Mouse (Mus musculus) myocyte (in vitro differentiated cells): Measurements from ENCODE around the gene Nms. TPM values are rescaled to one million over a fixed set of nuclear protein-coding genes. Genes with fewer than 3 reads are reported as not detected.

Experiments used
- H3K27me3 ChIP-seq: one replicate; pipeline ENCODE4 v1.6.1; 2011; ENCODE audit not compliant: control insufficient read depth, insufficient read depth, insufficient read length
- H3K36me3 ChIP-seq: one replicate; pipeline ENCODE4 v1.6.1; 2011; ENCODE audit not compliant: control insufficient read depth, insufficient read depth
- H3K4me2 ChIP-seq: one replicate; pipeline ENCODE4 v1.6.1; 2011; ENCODE audit warnings: low read depth, control low read depth
- H3K4me3 ChIP-seq: one replicate; pipeline ENCODE4 v1.5.1; 2011; ENCODE audit warnings: mild to moderate bottlenecking, control low read depth, moderate library complexity
- H3K79me2 ChIP-seq: one replicate; pipeline ENCODE4 v1.6.1; 2011; ENCODE audit not compliant: control insufficient read depth, insufficient read depth
- H3ac ChIP-seq: one replicate; pipeline ENCODE4 v1.6.1; 2011; ENCODE audit not compliant: control insufficient read depth, insufficient read length
- CEBPB ChIP-seq: IDR thresholded peaks from 2 replicates; pipeline ENCODE4 v1.6.1; 2011; ENCODE audit warnings: mild to moderate bottlenecking, moderate library complexity; ENCODE audit not compliant: poor library complexity, insufficient read depth, severe bottlenecking
- E2F4 ChIP-seq: IDR thresholded peaks from one replicate; pipeline ENCODE4 v1.6.1; 2011; ENCODE audit warnings: mild to moderate bottlenecking, control low read depth, moderate library complexity; ENCODE audit not compliant: insufficient read depth
- MAX ChIP-seq: IDR thresholded peaks from one replicate; pipeline ENCODE4 v1.6.1; 2011; ENCODE audit warnings: low read depth, mild to moderate bottlenecking, control low read depth
- MYOD1 ChIP-seq, 3 experiments: IDR thresholded peaks; one replicate each; pipeline ENCODE4 v1.6.1; 2011; ENCODE audit warnings: control low read depth in 2 of 3, low read depth in 2 of 3, mild to moderate bottlenecking in 2 of 3, moderate library complexity in 1 of 3; ENCODE audit not compliant: insufficient read length in 2 of 3, control insufficient read depth in 1 of 3
- MYOG ChIP-seq, 3 experiments: IDR thresholded peaks; one replicate each; pipeline ENCODE4 v1.6.1; 2011; ENCODE audit warnings: control low read depth in 2 of 3, low read depth in 2 of 3, mild to moderate bottlenecking in 2 of 3; ENCODE audit not compliant: insufficient read length in 2 of 3, control insufficient read depth in 1 of 3, insufficient read depth in 1 of 3
- POLR2A ChIP-seq: IDR thresholded peaks from one replicate; pipeline ENCODE4 v1.6.1; 2011; ENCODE audit warnings: low read depth, mild to moderate bottlenecking, control low read depth, moderate library complexity; ENCODE audit not compliant: insufficient read length
- POLR2AphosphoS2 ChIP-seq: IDR thresholded peaks from one replicate; pipeline ENCODE4 v1.6.1; 2011; ENCODE audit warnings: low read depth, control low read depth; ENCODE audit not compliant: insufficient read length
- REST ChIP-seq: IDR thresholded peaks from one replicate; pipeline ENCODE4 v1.6.1; 2011; ENCODE audit warnings: mild to moderate bottlenecking, control low read depth, moderate library complexity; ENCODE audit not compliant: insufficient read depth, insufficient read length
- SRF ChIP-seq: IDR thresholded peaks from one replicate; pipeline ENCODE4 v1.6.1; 2011; ENCODE audit warnings: low read depth; ENCODE audit not compliant: control insufficient read depth, insufficient read length
- TCF12 ChIP-seq: IDR thresholded peaks from one replicate; pipeline ENCODE4 v1.6.1; 2011; ENCODE audit warnings: mild to moderate bottlenecking, control low read depth; ENCODE audit not compliant: poor library complexity, insufficient read depth, severe bottlenecking
- TCF3 ChIP-seq: IDR thresholded peaks from one replicate; pipeline ENCODE4 v1.6.1; 2011; ENCODE audit warnings: low read depth, control low read depth; ENCODE audit not compliant: insufficient read length
- USF1 ChIP-seq: IDR thresholded peaks from one replicate; pipeline ENCODE4 v1.6.1; 2011; ENCODE audit warnings: low read depth, mild to moderate bottlenecking, control low read depth, moderate library complexity
- polyA plus RNA-seq: library from polyadenylated mRNA; unstranded; fragments of >200 nt; fragmentation: generic; extraction: Trizol; gene quantifications from one replicate; pipeline ENCODE4 v1.2.1, GENCODE M21; 2012; ENCODE audit warnings: missing spikeins

The Nms gene
- polyA plus RNA-seq, 1 experiment = not detected

DNA sequence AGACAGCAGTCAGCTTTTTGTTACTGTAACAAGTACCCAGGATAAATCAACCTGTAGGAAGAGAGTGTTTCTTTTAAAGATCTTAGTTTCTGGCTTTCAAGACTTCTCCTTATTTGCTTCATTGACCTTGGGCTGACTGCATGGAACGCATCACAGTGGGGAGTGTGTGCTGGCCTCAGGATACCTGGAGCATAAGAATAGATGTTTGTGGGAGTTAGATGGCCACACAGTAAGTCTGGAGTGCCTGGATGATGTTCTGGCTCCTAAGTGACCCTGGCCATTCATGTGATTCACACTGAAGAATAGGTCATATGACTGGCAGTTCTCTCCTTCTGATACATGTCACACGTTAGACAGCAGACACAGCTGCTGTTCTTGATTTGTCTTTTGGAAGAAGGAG, 35.0 kb upstream of the Nms start:
- TF ChIP-seq POLR2AphosphoS2 (no peak), CEBPB (no peak), USF1 (no peak), SRF (no peak), E2F4 (no peak), TCF12 (no peak), POLR2A (no peak)
- Histone ChIP-seq H3ac (no peak overlapping the region), H3K36me3 (no peaks in the 10 kb centered on the region), H3K79me2 (no peaks in the 10 kb centered on the region), H3K27me3 (peaks cover 9% of the 10 kb centered on the region), H3K4me3 (no peak overlapping the region), H3K4me2 (no peak overlapping the region)

DNA sequence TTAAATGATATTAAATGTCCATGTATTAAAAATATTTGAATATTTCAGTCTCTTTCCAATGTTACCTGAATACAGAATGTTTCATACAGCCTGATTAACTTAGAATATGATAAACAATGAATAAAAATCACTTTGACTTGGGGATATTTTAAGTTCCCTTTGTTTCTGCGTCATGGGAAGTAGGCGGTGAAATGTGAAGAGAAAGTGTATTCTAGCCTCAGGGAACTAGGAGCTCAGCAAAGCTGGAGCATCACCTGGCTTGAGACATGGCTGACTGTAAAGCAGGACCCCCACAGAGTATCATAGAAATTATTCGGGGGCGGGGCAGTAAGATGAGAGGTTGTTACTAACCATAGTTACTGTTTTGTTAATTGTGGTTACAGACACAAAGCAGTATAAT, 10.0 kb upstream of the Nms start:
- Histone ChIP-seq H3K4me2 (no peak overlapping the region), H3ac (no peak overlapping the region), H3K27me3 (no peaks in the 10 kb centered on the region), H3K79me2 (no peaks in the 10 kb centered on the region), H3K4me3 (no peak overlapping the region), H3K36me3 (no peaks in the 10 kb centered on the region)
- no peak for TF ChIP-seq CEBPB
- no peak for TF ChIP-seq POLR2AphosphoS2
- TF ChIP-seq TCF3 = no peak
- no peak for TF ChIP-seq E2F4
- TF ChIP-seq USF1 = no peak
- TF ChIP-seq MAX = no peak
- no peak for TF ChIP-seq MYOD1 (IDR thresholded peaks at IDR 0.05; ENCODE audit: control insufficient read depth in 1 of 3, insufficient read length in 2 of 3, low read depth in 2 of 3)
- TF ChIP-seq SRF = no peak
- no peak for TF ChIP-seq REST
- no peak for TF ChIP-seq MYOG (IDR thresholded peaks at IDR 0.05; ENCODE audit: control insufficient read depth in 1 of 3, insufficient read depth in 1 of 3, insufficient read length in 2 of 3, low read depth in 2 of 3)
- TF ChIP-seq POLR2A = no peak
- TF ChIP-seq TCF12 = no peak

DNA sequence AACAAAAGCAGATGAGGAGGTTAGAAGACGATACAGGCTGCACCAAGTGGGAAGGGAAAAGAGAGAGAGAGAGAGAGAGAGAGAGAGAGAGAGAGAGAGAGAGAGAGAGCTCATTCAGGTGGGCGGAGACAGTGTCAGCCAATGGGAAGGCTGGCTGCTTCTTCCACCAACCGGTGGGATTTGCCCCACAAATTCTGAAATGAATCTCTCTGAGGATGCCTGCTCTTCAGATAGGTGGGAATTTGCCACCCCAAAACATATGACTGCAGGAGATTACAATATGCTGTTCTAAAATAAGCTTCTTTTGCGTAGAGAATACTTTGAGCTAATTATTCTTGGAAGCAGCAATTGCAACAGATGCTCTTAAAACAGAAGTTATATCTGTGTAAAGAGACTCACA, 9.5 kb upstream of the Nms start:
- Histone ChIP-seq H3K4me3 (no peak overlapping the region), H3K79me2 (no peaks in the 10 kb centered on the region), H3ac (no peak overlapping the region), H3K4me2 (no peak overlapping the region), H3K27me3 (no peaks in the 10 kb centered on the region), H3K36me3 (no peaks in the 10 kb centered on the region)
- TF ChIP-seq POLR2AphosphoS2 (no peak), SRF (no peak), POLR2A (no peak), CEBPB (no peak), MYOD1 (IDR thresholded peaks at IDR 0.05; ENCODE audit: control insufficient read depth in 1 of 3, insufficient read length in 2 of 3, low read depth in 2 of 3) (no peak), E2F4 (no peak), TCF12 (no peak), REST (no peak), MYOG (IDR thresholded peaks at IDR 0.05; ENCODE audit: control insufficient read depth in 1 of 3, insufficient read depth in 1 of 3, insufficient read length in 2 of 3, low read depth in 2 of 3) (no peak), USF1 (no peak), MAX (no peak), TCF3 (no peak)

DNA sequence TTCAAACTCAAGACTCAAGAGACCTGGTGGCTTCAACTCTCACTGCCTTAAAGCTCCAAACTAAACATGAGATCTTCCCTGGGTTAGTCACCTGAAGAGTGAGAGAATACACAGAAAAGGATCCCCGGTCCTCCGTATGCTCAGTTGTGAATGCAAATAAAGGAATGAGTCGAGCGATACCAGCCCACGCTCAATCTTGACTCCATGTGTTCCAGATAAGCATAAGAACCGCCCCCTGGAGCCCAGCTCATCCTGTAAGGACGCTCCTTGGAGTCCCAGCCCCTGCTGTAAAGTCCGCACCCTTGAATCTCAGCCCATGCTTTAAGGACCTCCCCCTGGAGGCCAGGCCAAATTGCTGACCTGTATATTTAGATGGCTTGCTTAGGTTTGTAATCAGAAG, 8.2 kb upstream of the Nms start:
- Histone ChIP-seq H3ac (no peak overlapping the region), H3K4me2 (no peak overlapping the region), H3K36me3 (no peaks in the 10 kb centered on the region), H3K79me2 (no peaks in the 10 kb centered on the region), H3K27me3 (no peaks in the 10 kb centered on the region), H3K4me3 (no peak overlapping the region)
- no peak for TF ChIP-seq CEBPB
- TF ChIP-seq TCF3 = no peak
- TF ChIP-seq USF1 = no peak
- TF ChIP-seq POLR2A = no peak
- no peak for TF ChIP-seq REST
- no peak for TF ChIP-seq MYOG (IDR thresholded peaks at IDR 0.05; ENCODE audit: control insufficient read depth in 1 of 3, insufficient read depth in 1 of 3, insufficient read length in 2 of 3, low read depth in 2 of 3)
- TF ChIP-seq MYOD1 (IDR thresholded peaks at IDR 0.05; ENCODE audit: control insufficient read depth in 1 of 3, insufficient read length in 2 of 3, low read depth in 2 of 3) = no peak
- no peak for TF ChIP-seq TCF12
- no peak for TF ChIP-seq POLR2AphosphoS2
- TF ChIP-seq MAX = no peak
- TF ChIP-seq SRF = no peak
- no peak for TF ChIP-seq E2F4

DNA sequence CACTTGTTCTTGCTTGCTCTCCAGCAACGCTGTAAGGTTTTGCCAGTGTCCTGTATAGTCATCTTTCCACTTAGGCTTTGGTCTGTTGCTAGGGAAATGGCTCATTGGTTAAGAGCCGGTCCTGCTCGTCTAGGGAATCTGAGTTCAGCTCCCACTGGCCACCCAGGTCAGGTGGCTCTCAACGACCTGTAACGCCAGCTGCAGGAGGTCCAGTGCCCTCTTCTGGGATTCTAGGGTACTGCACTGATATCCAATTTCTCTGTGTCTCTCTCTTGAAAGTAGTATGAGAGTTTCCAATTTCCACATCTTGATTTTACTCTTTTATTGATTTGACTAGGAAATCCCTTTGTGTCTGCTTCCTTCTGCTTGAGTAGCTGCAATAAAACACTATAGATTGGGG, 4.3 kb upstream of the Nms start:
- no peak overlapping the region for H3K4me2 ChIP-seq
- no peak overlapping the region for H3K4me3 ChIP-seq
- no peaks in the 10 kb centered on the region for H3K36me3 ChIP-seq
- H3ac ChIP-seq = no peak overlapping the region
- no peaks in the 10 kb centered on the region for H3K79me2 ChIP-seq
- H3K27me3 ChIP-seq = no peaks in the 10 kb centered on the region
- TF ChIP-seq MAX = no peak
- no peak for TF ChIP-seq MYOG (IDR thresholded peaks at IDR 0.05; ENCODE audit: control insufficient read depth in 1 of 3, insufficient read depth in 1 of 3, insufficient read length in 2 of 3, low read depth in 2 of 3)
- no peak for TF ChIP-seq USF1
- no peak for TF ChIP-seq E2F4
- no peak for TF ChIP-seq MYOD1 (IDR thresholded peaks at IDR 0.05; ENCODE audit: control insufficient read depth in 1 of 3, insufficient read length in 2 of 3, low read depth in 2 of 3)
- no peak for TF ChIP-seq REST
- TF ChIP-seq POLR2A = no peak
- no peak for TF ChIP-seq SRF
- no peak for TF ChIP-seq CEBPB
- no peak for TF ChIP-seq TCF3
- no peak for TF ChIP-seq POLR2AphosphoS2
- TF ChIP-seq TCF12 = no peak
